Mouse (Mus musculus): ENCODE measurements at regions not wholly inside any gene's neighbourhood (a gene's known extent, or its start where the extent isn't known, plus 50 kb on each side); places are given as distances from the start of the nearest gene placed in this dataset.

DNA sequence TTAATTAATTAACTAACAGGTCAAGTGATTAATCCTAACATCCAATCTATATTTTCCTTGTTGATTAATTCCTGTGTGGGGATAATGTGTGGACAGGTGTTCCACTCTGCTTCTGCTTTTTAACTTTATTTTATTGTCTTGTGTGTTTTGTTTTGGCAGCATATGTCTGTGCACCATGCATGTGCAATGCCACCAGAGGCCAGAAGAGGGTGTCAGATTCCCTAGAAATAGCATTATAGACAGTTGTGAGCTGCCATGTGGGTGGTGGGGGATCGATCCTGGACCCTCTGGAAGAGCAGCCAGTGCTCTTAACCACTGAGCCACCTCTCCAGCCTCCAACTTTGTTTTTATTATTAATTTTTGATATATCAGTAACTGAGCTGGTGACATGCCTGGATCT is 65.6 kb downstream of the En1 start:
- DNase-seq (ENCODE audit: low spot score in 2 of 2) = no peak

GRCm38 (mm10) chr1:120683532-120684245 is 81.5 kb downstream of the En1 start:
- no peak for DNase-seq (ENCODE audit: low spot score in 2 of 2)

DNA sequence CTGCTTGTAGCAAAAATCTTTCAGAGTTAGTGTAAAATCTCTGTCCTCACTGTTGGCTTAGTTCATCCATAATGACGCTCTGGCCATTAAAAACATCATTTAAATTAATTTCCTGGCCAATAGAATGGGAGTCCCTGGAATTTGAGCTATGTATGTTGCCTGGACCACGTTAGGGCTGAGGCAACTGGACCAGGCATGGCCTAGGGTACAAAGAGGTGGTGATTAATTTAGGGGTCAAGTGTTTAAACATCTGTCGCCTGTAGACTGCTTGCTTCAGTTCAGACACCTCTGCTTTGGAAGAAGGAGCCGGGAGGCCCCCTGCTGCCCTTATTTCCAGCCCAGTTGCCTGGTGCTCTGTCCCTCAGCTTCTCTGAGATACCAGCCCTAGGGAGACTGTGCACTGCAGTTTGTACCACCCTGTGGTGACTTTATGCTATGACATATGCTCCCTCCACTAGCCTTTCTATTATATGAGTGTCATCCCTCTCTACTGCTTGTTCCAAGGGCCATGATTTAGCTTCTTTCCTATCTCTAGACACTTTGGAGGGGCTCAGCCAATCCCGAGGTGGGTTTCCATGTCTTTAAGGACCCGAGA is 83.5 kb downstream of the En1 start:
- DNase-seq (ENCODE audit: low spot score in 2 of 2) = peak in 1 of 2 experiments; percentile 7

GRCm38 (mm10) chr1:120691571-120691970 is 89.4 kb downstream of the En1 start:
- no peak for DNase-seq (ENCODE audit: low spot score in 2 of 2)

- no peak for DNase-seq (ENCODE audit: low spot score in 2 of 2)
Measured at GRCm38 (mm10) chr1:120698189-120698588, 96.0 kb downstream of the En1 start.

DNA sequence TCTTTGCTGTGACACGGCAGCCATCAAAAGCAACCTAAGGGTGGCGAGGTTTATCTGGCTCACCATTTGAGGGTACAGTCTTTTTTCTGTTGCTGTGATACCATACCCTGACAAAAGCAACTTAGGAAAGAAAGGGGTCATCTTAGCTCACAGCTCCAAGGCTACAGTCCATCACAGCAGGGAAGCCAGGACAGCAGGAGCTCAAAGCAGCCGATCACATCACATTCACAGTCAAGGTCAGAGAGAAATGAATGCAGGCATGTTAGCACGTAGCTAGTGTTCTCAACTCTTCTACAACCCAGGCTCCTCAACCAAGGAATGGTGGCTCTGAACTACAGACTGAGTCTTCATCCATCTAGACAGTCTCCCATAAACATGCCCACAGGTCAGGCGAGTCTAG is 102.0 kb downstream of the En1 start:
- DNase-seq (ENCODE audit: low spot score in 2 of 2) = no peak

DNA sequence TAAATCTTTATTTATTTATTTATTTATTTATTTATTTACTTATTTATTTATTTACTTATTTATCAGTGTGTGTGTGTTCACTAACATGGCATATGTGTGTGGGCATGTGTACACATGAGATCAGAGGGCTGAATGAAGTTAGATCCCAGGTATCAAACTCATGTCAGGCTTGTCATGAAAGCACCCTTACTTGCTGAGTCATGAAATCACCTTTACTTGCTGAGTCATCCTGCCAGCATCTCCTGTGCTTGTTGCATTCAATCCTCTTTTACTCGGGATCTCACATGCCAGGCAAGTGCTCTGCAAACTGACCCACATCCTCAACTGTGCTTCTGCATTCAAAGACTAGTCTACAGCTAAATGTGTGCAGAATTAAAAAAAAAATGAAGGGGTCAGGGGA is 103.8 kb downstream of the En1 start:
- DNase-seq (ENCODE audit: low spot score in 2 of 2) = no peak

DNA sequence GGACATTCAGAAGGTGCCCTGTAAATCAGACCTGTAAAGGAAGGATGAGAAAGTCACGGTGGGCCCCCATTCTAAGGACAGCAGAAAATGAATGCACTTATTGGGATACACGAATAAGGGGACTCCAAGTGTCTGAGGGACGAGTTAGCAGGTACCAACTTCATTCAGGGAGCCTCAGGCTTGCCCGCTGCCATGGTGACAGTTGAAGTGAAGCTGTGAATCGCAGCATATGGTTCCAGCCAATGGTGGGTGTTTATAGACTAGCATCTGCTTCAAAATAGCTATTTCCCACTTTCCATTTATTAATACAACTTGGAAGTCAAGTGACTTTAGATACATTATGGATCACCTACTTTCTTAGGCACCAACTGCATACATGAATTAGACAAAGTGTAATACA is 106.3 kb downstream of the En1 start:
- DNase-seq (ENCODE audit: low spot score in 2 of 2) = no peak

DNA sequence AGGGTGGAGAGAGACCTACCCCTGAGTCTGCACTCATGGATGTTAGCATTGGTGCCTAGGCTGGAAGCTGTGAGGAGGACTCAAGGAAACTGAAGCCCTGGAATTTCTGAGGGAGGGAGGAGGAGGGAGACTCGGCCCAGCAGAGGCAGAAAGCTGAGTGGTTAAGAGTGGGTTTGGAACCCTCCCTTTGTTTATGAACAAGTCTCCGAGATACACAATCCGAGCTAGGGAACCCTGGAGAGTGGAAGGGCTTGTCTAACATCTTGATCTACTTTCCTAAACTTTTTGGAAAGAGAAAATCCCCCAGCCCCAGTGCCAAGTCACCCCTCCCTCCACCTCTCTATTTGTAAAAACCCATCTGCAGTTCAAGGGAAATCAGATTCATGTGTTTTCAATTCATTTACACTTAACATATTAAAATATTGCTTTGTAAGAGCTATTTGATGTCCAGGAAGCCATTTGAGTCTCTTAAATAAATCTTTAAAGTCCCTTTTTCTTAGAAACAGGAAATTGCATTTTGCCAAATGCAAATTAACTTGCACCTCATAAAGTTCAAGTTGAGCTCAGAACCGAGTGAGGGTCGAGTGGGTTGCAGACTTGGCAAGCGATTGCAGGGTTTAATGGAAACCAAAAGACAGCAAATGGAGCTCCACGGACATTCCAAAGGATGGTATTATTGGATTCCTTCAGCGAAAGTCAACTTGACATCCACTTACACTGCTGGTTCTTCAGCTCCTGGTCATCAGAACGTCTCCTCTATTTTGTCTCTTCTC is 113.1 kb downstream of the En1 start:
- no peak for DNase-seq (ENCODE audit: low spot score in 2 of 2)

- no peak for DNase-seq (ENCODE audit: low spot score in 2 of 2)
Measured at GRCm38 (mm10) chr1:120726777-120727176, 124.6 kb downstream of the En1 start.

GRCm38 (mm10) chr1:120727427-120727826 is 125.2 kb downstream of the En1 start:
- DNase-seq (ENCODE audit: low spot score in 2 of 2) = no peak

GRCm38 (mm10) chr1:120732003-120732402 is 129.8 kb downstream of the En1 start:
- no peak for DNase-seq (ENCODE audit: low spot score in 2 of 2)

- no peak for DNase-seq (ENCODE audit: low spot score in 2 of 2)
Measured at GRCm38 (mm10) chr1:120733683-120734082, 131.5 kb downstream of the En1 start.

DNA sequence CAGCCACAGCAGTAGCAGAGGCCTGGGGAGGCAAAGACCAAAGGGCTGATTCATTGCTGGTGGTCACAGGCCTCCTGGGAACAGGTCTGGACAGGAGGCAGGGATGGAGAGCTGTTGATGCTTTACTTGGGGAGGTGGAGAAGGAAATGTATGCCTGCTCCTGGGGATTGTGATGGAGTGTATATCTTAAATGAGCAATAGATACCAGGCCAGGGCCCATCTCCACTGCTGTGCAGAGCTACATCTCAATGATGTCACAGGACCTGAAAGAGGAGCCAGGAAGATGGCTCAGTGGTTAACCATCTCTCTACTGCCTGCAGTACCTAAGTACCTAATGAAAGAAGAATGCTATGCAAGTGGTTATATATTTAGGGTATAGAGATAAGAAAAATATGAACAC is 132.6 kb downstream of the En1 start:
- DNase-seq (ENCODE audit: low spot score in 2 of 2) = no peak

- no peak for DNase-seq (ENCODE audit: low spot score in 2 of 2)
Measured at GRCm38 (mm10) chr1:120739499-120739898, 137.3 kb downstream of the En1 start.

DNA sequence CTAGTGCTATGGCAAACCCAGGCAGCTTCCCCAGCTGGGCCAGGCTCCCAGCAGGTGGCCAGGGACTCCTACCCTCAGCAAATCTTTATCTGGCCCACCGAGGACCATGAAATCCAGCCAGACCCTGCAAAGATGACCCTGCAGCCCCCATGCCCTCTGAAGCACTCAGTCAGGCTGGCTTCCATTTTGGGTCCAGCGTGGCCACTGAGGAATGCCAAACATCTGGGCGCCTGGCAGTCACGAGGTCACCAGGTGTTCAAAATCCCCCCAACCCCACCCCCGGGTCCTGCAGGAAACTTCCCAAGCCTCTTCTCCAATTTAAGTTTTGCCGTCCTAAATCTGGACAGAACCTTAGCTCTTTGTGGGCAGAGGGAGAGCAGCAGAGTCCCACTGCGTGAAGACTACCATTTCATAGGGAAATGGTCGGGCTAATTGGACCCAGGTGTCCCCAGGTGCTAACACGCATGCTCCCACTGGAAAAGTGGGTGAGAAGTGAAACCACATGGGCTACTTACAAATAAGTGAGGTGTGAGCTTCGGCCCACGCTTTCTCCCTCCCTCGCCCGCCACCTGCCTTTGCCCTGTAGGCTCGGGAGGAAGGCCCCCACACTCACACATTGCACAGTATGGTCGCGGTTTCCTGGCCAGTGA is 139.0 kb downstream of the En1 start:
- DNase-seq (ENCODE audit: low spot score in 2 of 2) = no peak

GRCm38 (mm10) chr1:120748963-120749362 is 146.7 kb downstream of the En1 start:
- no peak for DNase-seq (ENCODE audit: low spot score in 2 of 2)

DNA sequence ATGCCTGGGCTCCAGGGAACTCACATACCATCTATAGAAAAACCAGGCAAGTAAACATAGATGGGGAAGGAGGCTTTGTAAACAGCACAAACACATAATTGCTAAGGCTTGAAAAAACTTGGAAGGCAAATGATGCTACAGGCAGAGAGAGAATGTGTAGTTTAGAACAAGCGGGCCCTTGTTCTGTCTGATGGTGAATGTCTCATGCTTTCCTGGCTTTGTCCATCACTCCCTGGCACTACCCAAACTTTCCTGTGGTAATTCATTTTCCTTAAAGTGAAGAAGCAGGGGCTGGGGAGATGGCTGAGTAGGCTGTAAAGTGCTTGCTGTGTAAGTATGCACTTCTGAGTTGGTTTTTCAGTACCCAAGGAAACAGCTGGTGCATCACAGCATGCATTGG is 151.2 kb downstream of the En1 start:
- DNase-seq (ENCODE audit: low spot score in 2 of 2) = no peak

DNA sequence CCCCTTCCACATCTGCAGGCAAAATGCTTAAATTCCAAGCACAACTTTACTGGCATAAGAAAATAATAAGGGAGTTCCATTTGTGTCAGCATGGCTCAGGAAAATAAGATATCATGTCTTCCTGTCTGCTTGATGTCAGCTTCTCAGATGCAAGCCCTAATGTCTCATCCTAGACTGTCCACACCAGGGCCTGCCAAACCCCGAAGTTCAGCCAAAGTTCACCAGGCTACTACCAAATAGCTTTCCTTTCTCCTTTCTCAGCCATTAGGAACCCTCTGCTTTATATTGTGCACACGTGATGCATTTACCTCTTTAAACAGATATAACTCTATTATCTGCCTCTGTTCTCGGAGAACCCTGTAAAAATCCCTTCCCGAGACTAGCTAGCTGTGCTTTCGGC is 152.1 kb downstream of the En1 start:
- DNase-seq (ENCODE audit: low spot score in 2 of 2) = no peak

GRCm38 (mm10) chr1:120757283-120757821 is 155.1 kb downstream of the En1 start:
- DNase-seq (ENCODE audit: low spot score in 2 of 2) = no peak

DNA sequence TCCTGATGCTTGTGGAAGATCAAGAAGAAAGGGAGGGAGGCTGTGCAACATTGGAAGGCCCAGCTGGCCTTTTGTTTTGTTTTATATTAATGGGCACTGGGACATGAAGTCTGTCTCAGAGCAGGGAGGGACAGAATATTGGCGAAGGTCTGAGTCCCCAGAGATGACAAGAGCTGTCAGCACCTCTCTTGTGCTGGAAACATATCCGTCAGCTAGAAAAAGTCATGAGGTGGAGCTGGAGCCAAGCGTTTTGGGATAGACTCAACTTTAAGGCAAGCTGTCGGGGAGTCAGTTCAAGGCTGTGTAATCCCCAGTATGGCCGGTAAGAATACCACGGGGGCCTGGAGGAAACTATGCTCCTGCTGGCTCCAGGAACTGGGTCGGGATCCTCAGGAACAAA is 156.0 kb downstream of the En1 start:
- no peak for DNase-seq (ENCODE audit: low spot score in 2 of 2)

- DNase-seq (ENCODE audit: low spot score in 2 of 2) = no peak
Measured at GRCm38 (mm10) chr1:120758762-120759161, 156.5 kb downstream of the En1 start.
